Mouse (Mus musculus): ENCODE results near the gene Cltrn. TPM values are rescaled to one million over a fixed set of nuclear protein-coding genes. Genes with fewer than 3 reads are reported as not detected.

Cltrn gene
- polyA plus RNA-seq, 1 experiment from 2014 or later = 0.52 TPM

DNA sequence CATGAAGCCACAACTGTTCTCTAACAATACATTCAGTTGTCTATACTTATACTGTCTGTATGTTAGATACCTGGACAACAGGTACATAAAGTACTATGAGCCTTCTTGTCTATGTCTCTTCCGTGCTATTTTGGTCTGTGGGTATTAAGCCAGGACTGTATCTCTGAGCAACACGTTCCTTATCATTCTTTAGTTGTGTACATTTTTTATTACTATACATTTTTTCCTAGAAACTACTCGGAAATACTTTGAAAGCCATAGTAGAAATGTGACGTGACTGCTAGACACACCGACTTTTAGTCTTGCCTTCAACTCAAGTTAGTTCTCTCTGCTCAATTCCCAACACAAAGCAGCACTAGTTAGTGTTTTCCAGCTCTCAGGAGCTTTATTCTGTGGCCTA, 4.8 kb downstream of the Cltrn start:
- H3K4me3 ChIP-seq = no peak overlapping the region
- H3K36me3 ChIP-seq = no peaks in the 10 kb centered on the region
- DNase-seq (ENCODE audit: low spot score) = no peak
- H3K9me3 ChIP-seq = no peaks in the 10 kb centered on the region
- 85% methylated on average over 5 of the region's 5 CpGs for WGBS
- H3K27ac ChIP-seq = no peak overlapping the region
- no peaks in the 10 kb centered on the region for H3K4me1 ChIP-seq (replicated peaks)
- H3K27me3 ChIP-seq (ENCODE audit: insufficient read depth, poor library complexity, severe bottlenecking) = peaks cover 59% of the 10 kb centered on the region

DNA sequence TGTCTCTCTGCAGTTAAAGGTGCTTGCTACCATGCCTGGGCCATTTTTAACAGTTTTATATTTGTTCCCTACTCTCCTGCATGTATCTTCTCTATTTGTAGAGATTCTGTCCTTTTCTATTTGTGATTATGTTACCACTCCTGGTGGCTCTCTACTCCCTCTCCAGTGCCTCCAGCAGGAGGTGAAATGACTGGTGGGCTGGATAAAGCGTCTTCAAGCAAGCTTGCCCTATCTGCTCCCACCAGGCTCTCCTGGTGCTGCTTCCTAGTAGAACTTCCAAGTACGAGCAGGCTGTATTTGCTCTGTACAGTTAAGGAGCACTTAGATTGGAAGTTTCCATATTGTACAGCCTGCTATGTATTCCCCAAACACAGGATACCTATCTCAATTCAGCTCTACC, 7.2 kb downstream of the Cltrn start:
- no peaks in the 10 kb centered on the region for H3K4me1 ChIP-seq (replicated peaks)

DNA sequence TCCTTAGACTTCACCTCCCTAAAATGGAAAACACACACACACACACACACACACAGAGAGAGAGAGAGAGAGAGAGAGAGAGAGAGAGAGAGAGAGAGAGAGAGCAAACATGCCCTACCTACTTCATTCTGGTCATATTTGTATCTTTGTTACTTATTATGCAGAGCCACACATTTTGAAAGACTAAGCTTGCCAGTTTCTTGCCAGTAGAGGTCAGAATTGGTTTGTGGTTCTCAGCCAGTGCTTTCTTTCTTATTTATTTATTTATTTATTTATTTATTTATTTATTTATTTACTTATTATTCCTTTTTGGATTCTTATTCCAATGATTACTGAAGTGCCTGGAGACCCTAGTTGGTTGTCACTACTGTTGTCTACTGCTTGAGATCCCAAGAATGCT, 12.9 kb downstream of the Cltrn start:
- Histone ChIP-seq H3K27ac (no peak overlapping the region), H3K36me3 (no peaks in the 10 kb centered on the region), H3K4me1 (replicated peaks) (0 out of 2 replicates have a peak, but pooled peaks cover 3% of the 10 kb centered on the region), H3K4me3 (no peak overlapping the region), H3K9me3 (no peaks in the 10 kb centered on the region), H3K27me3 (ENCODE audit: insufficient read depth, poor library complexity, severe bottlenecking) (peaks cover 37% of the 10 kb centered on the region)
- no peak for DNase-seq (ENCODE audit: low spot score)

More for the DNA sequence above, 7.2 kb downstream of the Cltrn start:
- Histone ChIP-seq H3K4me3 (no peak overlapping the region), H3K27me3 (ENCODE audit: insufficient read depth, poor library complexity, severe bottlenecking) (peaks cover 49% of the 10 kb centered on the region), H3K9me3 (no peaks in the 10 kb centered on the region), H3K36me3 (no peaks in the 10 kb centered on the region), H3K27ac (no peak overlapping the region)
- DNase-seq (ENCODE audit: low spot score) = no peak
- 79% methylated on average over 2 of the region's 2 CpGs for WGBS

DNA sequence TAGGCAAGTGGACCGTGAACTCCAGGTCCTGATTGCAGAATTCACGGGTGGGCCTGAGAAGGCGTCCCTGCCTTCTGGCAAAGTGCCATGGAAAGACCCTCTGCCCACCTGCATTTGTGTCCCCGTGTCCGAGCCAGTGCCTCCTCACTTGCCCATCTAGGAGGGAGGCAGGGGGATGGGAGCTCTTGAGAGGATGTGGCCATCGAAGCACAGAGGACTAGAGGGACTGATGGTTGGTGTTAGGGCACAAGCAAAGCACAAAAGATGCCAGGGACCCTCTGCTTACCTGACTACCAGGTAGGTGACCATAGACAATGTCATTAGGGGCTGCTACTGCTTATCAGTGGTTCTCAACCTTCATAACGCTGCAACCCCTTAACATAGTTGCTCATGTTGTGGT, 13.6 kb downstream of the Cltrn start:
- Histone ChIP-seq H3K9me3 (no peaks in the 10 kb centered on the region), H3K4me3 (no peak overlapping the region), H3K27me3 (ENCODE audit: insufficient read depth, poor library complexity, severe bottlenecking) (peaks cover 37% of the 10 kb centered on the region), H3K4me1 (replicated peaks) (0 out of 2 replicates have a peak, but pooled peaks cover 3% of the 10 kb centered on the region), H3K36me3 (no peaks in the 10 kb centered on the region), H3K27ac (no peak overlapping the region)
- WGBS = 88% methylated on average over 7 of the region's 7 CpGs
- no peak for DNase-seq (ENCODE audit: low spot score)

DNA sequence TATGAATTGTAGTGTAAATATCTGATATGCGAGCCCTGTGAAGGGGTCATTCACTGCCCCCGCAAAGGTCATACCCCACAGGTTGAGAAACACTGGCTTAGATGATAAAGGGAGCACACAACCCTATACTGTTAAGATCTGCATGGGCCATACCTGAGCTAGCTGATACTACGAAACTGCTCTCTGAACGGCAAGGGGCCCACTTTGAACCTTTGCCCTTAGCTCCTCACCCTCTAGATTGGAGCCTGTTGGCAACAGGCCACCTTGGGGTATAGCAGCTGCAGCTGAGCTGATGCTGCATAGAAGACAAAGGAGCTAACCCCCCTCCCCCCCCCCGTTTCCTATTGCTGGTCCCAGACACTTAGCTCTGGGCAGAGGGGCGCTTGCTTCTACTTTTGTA, 14.0 kb downstream of the Cltrn start:
- 76% methylated on average over 6 of the region's 6 CpGs for WGBS
- Histone ChIP-seq H3K36me3 (no peaks in the 10 kb centered on the region), H3K4me3 (no peak overlapping the region), H3K9me3 (no peaks in the 10 kb centered on the region), H3K27me3 (ENCODE audit: insufficient read depth, poor library complexity, severe bottlenecking) (peaks cover 41% of the 10 kb centered on the region), H3K4me1 (replicated peaks) (0 out of 2 replicates have a peak, but pooled peaks cover 3% of the 10 kb centered on the region), H3K27ac (no peak overlapping the region)
- DNase-seq (ENCODE audit: low spot score) = no peak

DNA sequence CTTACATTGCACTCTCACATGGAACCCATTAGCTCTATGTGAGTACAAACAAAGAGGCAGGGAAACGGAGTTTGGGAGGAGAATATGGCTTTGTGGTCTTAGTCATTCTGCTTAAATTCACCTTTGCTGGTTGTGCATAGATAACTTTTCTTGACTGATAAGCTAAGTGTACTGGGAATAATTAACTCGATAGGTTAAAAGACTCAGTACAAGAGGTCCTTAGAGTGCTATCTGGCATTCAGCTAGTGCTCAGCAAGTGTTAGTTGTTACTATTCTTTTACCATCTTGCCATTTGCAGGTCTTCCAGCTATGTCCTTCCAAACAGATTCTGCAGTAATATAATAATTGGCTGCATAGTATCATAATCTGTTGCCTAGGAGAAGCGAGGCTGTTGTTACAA, 22.5 kb downstream of the Cltrn start:
- 80% methylated on average over 3 of the region's 3 CpGs for WGBS
- Histone ChIP-seq H3K27ac (no peak overlapping the region), H3K4me3 (no peak overlapping the region), H3K36me3 (no peaks in the 10 kb centered on the region), H3K27me3 (ENCODE audit: insufficient read depth, poor library complexity, severe bottlenecking) (peaks cover 31% of the 10 kb centered on the region), H3K9me3 (no peaks in the 10 kb centered on the region), H3K4me1 (replicated peaks) (no peaks in the 10 kb centered on the region)
- DNase-seq (ENCODE audit: low spot score) = no peak

DNA sequence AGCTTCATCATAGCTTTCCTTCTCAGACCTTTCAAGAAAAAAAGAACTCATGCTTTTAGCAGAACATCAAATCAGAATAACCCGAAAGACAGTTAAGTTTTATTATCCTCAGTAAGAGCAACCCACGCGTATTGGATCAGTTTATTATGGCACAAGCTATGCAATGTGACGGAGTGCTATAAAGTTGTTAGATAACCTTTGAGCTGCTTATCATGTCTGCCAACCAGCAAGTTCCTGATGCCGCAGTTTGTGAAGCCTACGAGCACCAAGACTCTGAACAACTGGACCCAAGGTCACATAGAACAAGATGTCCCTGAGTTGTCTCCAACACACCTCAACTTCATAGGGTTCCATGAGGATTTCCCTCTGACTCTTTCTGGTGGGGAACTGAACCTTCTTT, 25.1 kb downstream of the Cltrn start:
- Histone ChIP-seq H3K4me3 (no peak overlapping the region), H3K27ac (no peak overlapping the region), H3K4me1 (replicated peaks) (no peaks in the 10 kb centered on the region), H3K9me3 (no peaks in the 10 kb centered on the region), H3K27me3 (ENCODE audit: insufficient read depth, poor library complexity, severe bottlenecking) (peaks cover 25% of the 10 kb centered on the region), H3K36me3 (no peaks in the 10 kb centered on the region)
- 92% methylated on average over 6 of the region's 6 CpGs for WGBS
- no peak for DNase-seq (ENCODE audit: low spot score)

DNA sequence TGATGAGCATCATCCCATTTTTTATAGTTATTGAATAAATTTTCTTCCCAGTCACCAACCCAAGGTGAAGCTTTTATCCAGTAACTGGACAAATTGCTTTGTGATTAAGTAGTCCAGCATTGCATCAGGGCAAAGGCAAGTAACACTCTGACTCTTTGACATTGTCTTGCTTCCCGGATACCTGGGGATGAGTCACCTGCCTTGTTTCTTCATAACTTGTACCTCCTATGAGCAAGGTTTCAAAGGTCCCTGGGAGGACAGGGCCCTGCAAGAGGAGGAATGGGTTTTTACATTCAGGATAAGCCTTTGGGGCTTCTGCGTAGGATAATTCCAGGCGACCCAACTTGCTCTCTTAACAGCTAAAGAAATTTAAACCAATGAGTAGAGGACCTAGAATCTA, 35.3 kb downstream of the Cltrn start:
- H3K4me3 ChIP-seq = no peak overlapping the region
- H3K36me3 ChIP-seq = no peaks in the 10 kb centered on the region
- 94% methylated on average over 3 of the region's 3 CpGs for WGBS
- peaks cover 34% of the 10 kb centered on the region for H3K27me3 ChIP-seq (ENCODE audit: insufficient read depth, poor library complexity, severe bottlenecking)
- H3K4me1 ChIP-seq (replicated peaks) = no peaks in the 10 kb centered on the region
- H3K9me3 ChIP-seq = no peaks in the 10 kb centered on the region
- H3K27ac ChIP-seq = no peak overlapping the region
- DNase-seq (ENCODE audit: low spot score) = no peak

DNA sequence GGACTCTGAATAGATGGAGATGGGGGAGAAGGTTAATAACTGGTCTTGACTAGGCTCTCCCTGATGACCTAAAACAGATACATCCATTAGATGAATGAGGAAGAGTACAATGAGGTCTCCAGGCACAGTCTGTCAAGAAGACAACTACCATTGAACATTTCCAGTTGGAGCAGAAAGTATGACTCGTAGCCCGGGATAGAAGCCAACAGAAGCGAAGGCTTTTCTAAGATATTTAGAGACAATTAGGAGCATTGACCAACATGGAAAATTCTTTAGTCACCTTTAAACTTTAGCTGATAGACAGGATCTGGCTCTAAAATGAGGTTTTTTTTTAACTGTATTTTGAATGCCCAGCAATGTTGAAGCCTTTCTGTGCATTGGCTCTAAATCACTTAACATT, 44.9 kb downstream of the Cltrn start:
- Histone ChIP-seq H3K4me3 (no peak overlapping the region), H3K27me3 (ENCODE audit: insufficient read depth, poor library complexity, severe bottlenecking) (peaks cover 28% of the 10 kb centered on the region), H3K9me3 (no peaks in the 10 kb centered on the region), H3K36me3 (no peaks in the 10 kb centered on the region), H3K4me1 (replicated peaks) (no peaks in the 10 kb centered on the region), H3K27ac (no peak overlapping the region)
- no peak for DNase-seq (ENCODE audit: low spot score)
- WGBS = 90% methylated on average over 3 of the region's 3 CpGs

DNA sequence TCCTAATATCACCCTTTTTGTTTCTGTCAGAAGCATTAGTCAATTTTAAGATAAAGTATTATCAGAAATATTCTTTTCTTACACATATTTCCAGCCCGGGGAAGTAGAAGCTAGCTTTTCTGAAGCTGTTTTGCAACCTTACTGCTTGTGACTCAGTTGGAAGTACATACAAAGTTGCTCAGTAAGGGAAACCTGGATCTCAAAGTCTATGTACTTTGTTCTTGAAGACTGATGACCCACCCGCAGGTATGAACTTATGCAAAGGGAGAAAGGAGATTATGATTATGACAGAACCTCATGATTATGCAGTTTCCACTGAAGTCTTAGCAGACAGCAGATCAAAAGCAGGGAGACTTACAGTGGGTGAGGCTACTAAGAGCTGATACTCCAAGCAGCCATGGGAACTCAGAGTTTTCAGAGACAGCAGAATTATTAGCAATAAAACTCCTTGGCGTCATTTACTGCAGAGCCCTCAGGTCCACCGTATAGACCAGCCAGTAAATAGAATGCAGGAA, 46.7 kb downstream of the Cltrn start:
- Histone ChIP-seq H3K27ac (no peak overlapping the region), H3K9me3 (no peaks in the 10 kb centered on the region), H3K27me3 (ENCODE audit: insufficient read depth, poor library complexity, severe bottlenecking) (peaks cover 26% of the 10 kb centered on the region), H3K4me3 (no peak overlapping the region), H3K36me3 (no peaks in the 10 kb centered on the region), H3K4me1 (replicated peaks) (no peaks in the 10 kb centered on the region)
- WGBS = 89% methylated on average over 4 of the region's 4 CpGs
- DNase-seq (ENCODE audit: low spot score) = no peak

DNA sequence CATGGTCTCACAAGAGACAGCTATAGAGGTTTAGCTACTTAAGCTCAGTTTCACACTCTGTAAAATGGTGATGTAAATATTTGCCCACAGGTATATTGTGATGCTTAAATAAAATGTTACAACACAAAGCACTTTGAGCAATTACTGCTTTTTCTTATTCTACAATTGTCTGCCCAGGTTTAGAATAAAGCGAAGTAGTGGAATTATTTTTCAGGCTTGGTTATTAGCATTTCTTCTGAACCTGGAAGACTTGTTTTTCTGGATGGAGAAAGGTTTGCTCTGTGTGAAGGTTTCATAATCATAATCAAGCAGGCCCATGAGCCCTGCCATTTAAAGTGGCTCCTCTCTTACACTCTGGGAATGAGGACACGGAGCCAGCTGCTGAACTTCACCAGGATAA, 50.4 kb downstream of the Cltrn start, which contains the start of gene Ace2:
Gene Ace2, plus strand, starts transcription at position 301 of the 400 bp plus-strand sequence.
- Histone ChIP-seq H3K36me3 (no peaks in the 10 kb centered on the region), H3K9me3 (no peaks in the 10 kb centered on the region), H3K4me1 (replicated peaks) (no peaks in the 10 kb centered on the region), H3K27me3 (ENCODE audit: insufficient read depth, poor library complexity, severe bottlenecking) (peaks cover 38% of the 10 kb centered on the region), H3K4me3 (no peak within 1 kb of the TSS), H3K27ac (no peak within 1 kb of the TSS)
- 93% methylated on average over 2 of the region's 2 CpGs for WGBS
- DNase-seq (ENCODE audit: low spot score) = no peak

DNA sequence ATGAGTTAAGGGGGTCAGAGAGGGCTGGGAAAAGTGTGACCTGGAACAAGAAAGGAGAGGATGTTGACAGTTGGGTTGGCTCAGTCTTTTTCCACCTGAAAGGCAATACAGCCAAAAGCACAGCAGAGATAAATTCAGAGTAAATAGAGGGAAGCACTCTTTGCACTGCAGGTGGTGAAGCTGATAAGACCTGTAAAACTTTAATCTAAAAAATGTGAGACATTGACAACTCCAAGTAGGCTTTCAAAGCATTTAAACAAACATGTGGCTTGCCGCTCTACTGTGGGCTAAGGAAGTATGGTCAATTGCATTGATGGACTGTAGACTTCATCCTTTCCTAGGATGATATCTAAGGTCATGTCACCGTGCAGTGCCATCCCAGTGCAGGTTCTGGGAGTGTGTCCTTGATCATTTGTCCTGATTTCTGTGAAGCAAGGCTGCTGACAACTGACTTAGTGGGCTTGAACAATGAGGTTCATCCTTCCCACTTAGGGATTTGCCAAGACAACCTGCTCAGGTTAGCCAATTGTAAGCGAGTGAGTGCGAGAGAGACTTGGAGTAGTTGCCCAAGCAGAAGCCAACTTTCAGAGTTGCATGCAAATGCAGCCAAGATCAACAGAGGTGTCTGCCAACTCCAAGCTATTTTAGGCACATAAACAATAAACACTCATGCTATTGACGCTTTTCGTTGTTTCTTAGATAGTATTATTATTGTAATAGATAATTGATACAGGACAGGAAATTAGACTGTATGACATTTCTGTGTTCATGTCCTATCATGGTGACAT, 57.0 kb downstream of the Cltrn start:
- no peak for DNase-seq (ENCODE audit: low spot score)
- Histone ChIP-seq H3K4me1 (replicated peaks) (no peaks in the 10 kb centered on the region), H3K36me3 (no peaks in the 10 kb centered on the region), H3K27ac (no peak overlapping the region), H3K9me3 (no peaks in the 10 kb centered on the region), H3K4me3 (no peak overlapping the region), H3K27me3 (ENCODE audit: insufficient read depth, poor library complexity, severe bottlenecking) (peaks cover 49% of the 10 kb centered on the region)
- WGBS = 88% methylated on average over 6 of the region's 6 CpGs

DNA sequence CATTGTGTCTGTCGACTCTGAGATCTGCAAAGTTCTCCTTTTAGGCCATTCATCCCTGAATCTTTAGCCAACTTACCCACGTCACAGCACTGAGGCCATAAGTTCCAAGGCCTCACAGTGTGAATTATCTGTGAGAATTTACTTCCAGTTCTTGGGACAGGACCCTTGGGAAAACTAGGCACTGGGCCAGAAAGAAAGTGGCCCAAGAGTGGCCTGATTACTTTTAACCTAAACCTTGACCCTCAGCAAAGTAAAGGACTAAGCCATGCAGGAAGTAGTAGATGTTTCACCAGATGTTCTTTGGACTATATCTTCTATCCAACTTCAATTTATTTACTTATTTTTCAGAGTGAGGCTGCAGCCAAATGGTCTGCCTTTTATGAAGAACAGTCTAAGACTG, 64.1 kb downstream of the Cltrn start:
- Histone ChIP-seq H3K27ac (no peak overlapping the region), H3K4me1 (replicated peaks) (no peaks in the 10 kb centered on the region), H3K4me3 (no peak overlapping the region), H3K36me3 (no peaks in the 10 kb centered on the region), H3K27me3 (ENCODE audit: insufficient read depth, poor library complexity, severe bottlenecking) (peaks cover 40% of the 10 kb centered on the region), H3K9me3 (no peaks in the 10 kb centered on the region)
- 80% methylated on average over 2 of the region's 2 CpGs for WGBS
- DNase-seq (ENCODE audit: low spot score) = no peak

Data from hindbrain, embryonic 10.5 days (tissue).